Mouse (Mus musculus) kidney, postnatal 0 days (tissue): ENCODE data around the gene Abcb9. TPM values are rescaled to one million over a fixed set of nuclear protein-coding genes. Genes with fewer than 3 reads are reported as not detected.

Experiments
- ATAC-seq: fragments of 200-750 bp; cut with Nextera tagmentation; replicated peaks from 2 replicates; pipeline ENCODE4 v1.8.0; 2017; ENCODE audit warnings: low read depth, moderate number of reproducible peaks, moderate TSS enrichment, moderate library complexity; ENCODE audit not compliant: low FRiP score
- DNase-seq: peaks from one replicate; pipeline ENCODE4 v3.0.0-alpha.2; 2016; ENCODE audit warnings: low spot score
- H3K27ac ChIP-seq: fragments of 300-500 bp; sonication (generic); 2 replicates; pipeline ENCODE4 v1.5.1; 2014; ENCODE audit warnings: mild to moderate bottlenecking
- H3K27me3 ChIP-seq: fragments of 300-500 bp; sonication (generic); 2 replicates; pipeline ENCODE4 v1.6.1; 2014; ENCODE audit warnings: low read length, mixed read lengths; ENCODE audit not compliant: insufficient read depth
- H3K36me3 ChIP-seq: fragments of 300-500 bp; sonication (generic); 2 replicates; pipeline ENCODE4 v1.6.1; 2014; ENCODE audit warnings: low read length, mixed read lengths; ENCODE audit not compliant: insufficient read depth
- H3K4me1 ChIP-seq: fragments of 300-500 bp; sonication (generic); replicated peaks from 2 replicates; pipeline ENCODE4 v1.6.1; 2014; ENCODE audit warnings: antibody characterized with exemption, low read length, mixed read lengths; ENCODE audit not compliant: insufficient read depth
- H3K4me2 ChIP-seq: fragments of 300-500 bp; sonication (generic); 2 replicates; pipeline ENCODE4 v1.6.1; 2014; ENCODE audit warnings: mild to moderate bottlenecking, low read length, moderate library complexity, mixed read lengths
- H3K4me3 ChIP-seq: fragments of 300-500 bp; sonication (generic); replicated peaks from 2 replicates; pipeline ENCODE4 v1.5.1; 2014; ENCODE audit warnings: low read depth, low read length
- H3K9ac ChIP-seq: fragments of 300-500 bp; sonication (generic); 2 replicates; pipeline ENCODE4 v1.6.1; 2014; ENCODE audit warnings: low read depth, low read length
- H3K9me3 ChIP-seq: fragments of 300-500 bp; sonication (generic); replicated peaks from 2 replicates; pipeline ENCODE4 v1.6.1; 2016; ENCODE audit warnings: low read length, inconsistent platforms, mixed read lengths
- CTCF ChIP-seq: IDR thresholded peaks from 2 replicates; pipeline ENCODE4 v1.5.1; 2016; ENCODE audit warnings: antibody characterized with exemption, low read depth, mild to moderate bottlenecking, moderate library complexity
- WGBS: fragments of 180-500 bp; shearing (Covaris S2); extraction: QIAGEN DNeasy Blood & Tissue Kit; methylation state at CpG from one replicate; pipeline ENCODE4 v1.1.7; 2014; 5-methylcytosine and 5-hydroxymethylcytosine counted together
- polyA plus RNA-seq: library from polyadenylated mRNA; unstranded; fragments of >200 nt; fragmentation: Nextera tagmentation; extraction: Ambion mirVana; gene quantifications from 2 replicates; pipeline ENCODE4 v1.2.1, GENCODE M21; 2015

The Abcb9 gene
- 3.3 TPM in 2 replicates for polyA plus RNA-seq

DNA sequence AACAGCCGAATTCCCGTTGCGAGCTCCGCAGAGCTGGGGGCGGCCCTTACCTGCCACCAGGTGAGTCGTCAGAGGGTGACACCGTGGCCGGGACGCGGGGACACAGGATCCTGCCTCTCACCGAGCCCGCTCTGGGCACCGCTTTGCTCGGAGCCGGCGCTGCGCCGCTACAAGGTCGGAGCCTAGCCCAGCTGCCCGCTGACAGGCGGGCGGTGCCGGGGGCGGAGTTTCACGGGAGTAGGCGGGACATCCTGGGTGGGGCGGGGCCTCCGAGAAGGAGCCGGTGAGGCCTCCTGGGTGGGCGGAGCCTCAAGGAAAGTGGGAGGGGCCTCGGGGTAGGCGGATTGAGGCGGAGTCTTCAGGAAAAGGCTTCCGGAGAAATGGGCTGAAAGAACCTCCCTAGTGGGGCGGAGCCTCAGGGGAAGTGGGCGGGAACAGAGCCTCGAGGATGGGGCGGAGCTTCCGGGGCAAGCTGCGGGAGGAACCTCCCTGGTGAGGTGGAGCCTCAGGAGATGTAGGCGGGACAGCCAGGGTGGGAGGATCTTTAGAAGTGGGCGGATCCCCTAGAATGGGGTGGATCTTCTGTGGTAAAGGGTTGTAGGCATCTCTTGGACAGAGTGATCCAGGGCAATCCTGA, at the start of gene Abcb9:
Gene Abcb9, minus strand, starts transcription at position 203 of the 637 bp plus-strand sequence.
- peak within 1 kb of the TSS; percentile 84 for H3K4me2 ChIP-seq
- no peak for TF ChIP-seq CTCF
- DNase-seq (peak; percentile 96), ATAC-seq (peak; percentile 88)
- no peaks in the 10 kb centered on the region for H3K27me3 ChIP-seq
- H3K9me3 ChIP-seq = no peaks in the 10 kb centered on the region
- H3K9ac ChIP-seq = peak within 1 kb of the TSS; percentile 63
- no peak within 1 kb of the TSS for H3K27ac ChIP-seq
- H3K4me1 ChIP-seq = 0 out of 2 replicates have a peak, but pooled peaks cover 6% of the 10 kb centered on the region
- WGBS = 2% methylated on average over 42 of the region's 42 CpGs
- no peaks in the 10 kb centered on the region for H3K36me3 ChIP-seq
- peak within 1 kb of the TSS; percentile 41 for H3K4me3 ChIP-seq

DNA sequence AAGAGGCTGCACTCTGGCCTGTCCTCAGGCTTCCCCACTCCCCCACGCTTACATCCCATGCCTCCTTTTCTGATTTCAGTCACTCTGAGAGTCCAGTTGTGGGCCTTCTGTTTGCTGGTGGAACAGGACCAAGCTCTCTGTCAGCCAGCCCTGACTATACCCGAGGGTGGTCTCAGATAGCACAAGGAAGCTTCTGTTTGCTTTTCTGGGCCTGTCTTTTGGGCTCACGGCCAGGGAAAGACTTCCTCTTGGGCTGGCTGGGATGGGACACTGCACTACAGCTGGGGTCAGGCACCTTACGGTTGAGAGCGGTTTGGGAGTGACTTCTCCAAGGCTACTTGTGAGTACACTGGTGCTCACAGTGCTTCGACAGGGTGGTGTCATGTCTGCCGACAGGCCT, 42.5 kb upstream of the Abcb9 start:
- Histone ChIP-seq H3K4me1 (no peaks in the 10 kb centered on the region), H3K36me3 (peaks cover 6% of the 10 kb centered on the region; the same call in 1 of the 2 replicates), H3K27me3 (no peaks in the 10 kb centered on the region), H3K9me3 (no peaks in the 10 kb centered on the region), H3K9ac (no peak overlapping the region), H3K4me3 (no peak overlapping the region), H3K4me2 (no peak overlapping the region), H3K27ac (no peak overlapping the region)
- DNase-seq (no peak), ATAC-seq (no peak)
- WGBS = 64% methylated on average over 7 of the region's 7 CpGs
- no peak for TF ChIP-seq CTCF

DNA sequence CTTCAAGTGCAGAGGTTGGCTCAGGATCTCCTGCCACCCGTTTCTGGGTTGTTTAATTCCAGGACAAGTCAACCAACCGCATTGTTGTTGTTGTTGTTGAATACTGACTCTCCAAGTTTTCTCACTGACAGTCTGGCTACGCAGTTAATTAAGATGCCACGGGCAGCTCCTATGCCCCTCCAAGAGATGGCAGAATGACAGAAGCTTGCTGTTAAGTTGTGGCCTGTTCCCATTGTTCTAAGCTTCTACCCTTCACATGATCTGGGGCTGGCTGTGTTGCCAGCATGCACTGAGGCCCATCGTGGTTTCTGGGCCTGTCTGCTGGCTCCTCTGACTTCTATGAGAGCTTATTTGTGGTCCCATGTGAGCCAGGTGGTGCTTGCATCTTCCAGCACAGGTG, 38.7 kb upstream of the Abcb9 start:
- Histone ChIP-seq H3K36me3 (peaks cover 10% of the 10 kb centered on the region; the same call in 1 of the 2 replicates), H3K4me2 (no peak overlapping the region), H3K27me3 (no peaks in the 10 kb centered on the region), H3K4me1 (no peaks in the 10 kb centered on the region), H3K27ac (no peak overlapping the region), H3K9me3 (no peaks in the 10 kb centered on the region), H3K9ac (no peak overlapping the region), H3K4me3 (no peak overlapping the region)
- no peak for TF ChIP-seq CTCF
- ATAC-seq (no peak), DNase-seq (no peak)
- 85% methylated on average over 5 of the region's 5 CpGs for WGBS

DNA sequence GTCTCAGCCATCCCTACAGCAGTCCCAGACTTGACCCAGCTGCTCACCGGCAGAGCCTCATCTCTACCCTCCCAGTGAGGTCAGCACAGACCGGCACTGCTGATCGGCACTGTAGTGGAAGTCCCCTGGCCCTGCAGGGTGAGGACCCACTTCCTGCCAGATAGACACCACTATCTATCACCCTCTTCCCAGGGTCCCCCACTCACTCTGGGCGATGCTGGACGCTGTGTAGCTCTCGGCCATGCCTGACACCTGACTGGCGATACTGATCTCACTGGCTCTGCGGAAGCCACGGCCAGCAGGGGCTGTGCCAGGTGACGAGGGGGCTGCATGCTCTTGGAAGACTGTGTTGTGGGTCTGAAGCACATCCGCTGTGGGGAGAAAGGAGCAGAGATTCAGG, 29.5 kb upstream of the Abcb9 start:
- Histone ChIP-seq H3K9ac (no peak overlapping the region), H3K27ac (no peak overlapping the region), H3K4me1 (no peaks in the 10 kb centered on the region), H3K4me2 (no peak overlapping the region), H3K27me3 (no peaks in the 10 kb centered on the region), H3K9me3 (no peaks in the 10 kb centered on the region), H3K36me3 (0 out of 2 replicates have a peak, but pooled peaks cover 25% of the 10 kb centered on the region), H3K4me3 (no peak overlapping the region)
- no peak for ATAC-seq
- 90% methylated on average over 11 of the region's 11 CpGs for WGBS
- no peak for TF ChIP-seq CTCF
- DNase-seq = no peak

DNA sequence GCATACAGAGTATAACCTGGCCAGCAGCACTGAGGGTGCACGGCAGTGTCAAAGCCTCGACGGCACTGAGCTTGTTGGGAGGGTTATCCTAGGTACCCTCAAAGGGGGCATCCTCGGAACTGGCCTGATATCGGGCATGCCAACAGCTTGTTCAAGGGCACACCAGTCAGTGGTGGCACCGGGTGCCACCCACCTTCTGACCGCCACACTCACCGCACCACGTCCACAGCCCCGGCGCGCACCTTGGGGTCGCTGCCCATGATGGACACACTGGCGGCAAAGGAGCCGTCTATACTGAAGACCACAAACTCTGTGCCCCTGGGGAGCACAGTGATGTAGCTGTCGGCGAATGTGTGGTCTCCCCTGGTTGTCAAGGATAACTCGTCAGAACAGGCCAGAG, 26.8 kb upstream of the Abcb9 start:
- ATAC-seq (no peak), DNase-seq (no peak)
- Histone ChIP-seq H3K9me3 (no peaks in the 10 kb centered on the region), H3K27me3 (no peaks in the 10 kb centered on the region), H3K9ac (no peak overlapping the region), H3K36me3 (0 out of 2 replicates have a peak, but pooled peaks cover 21% of the 10 kb centered on the region), H3K4me1 (no peaks in the 10 kb centered on the region), H3K4me3 (no peak overlapping the region), H3K4me2 (no peak overlapping the region), H3K27ac (no peak overlapping the region)
- TF ChIP-seq CTCF = no peak
- 92% methylated on average over 18 of the region's 18 CpGs for WGBS

DNA sequence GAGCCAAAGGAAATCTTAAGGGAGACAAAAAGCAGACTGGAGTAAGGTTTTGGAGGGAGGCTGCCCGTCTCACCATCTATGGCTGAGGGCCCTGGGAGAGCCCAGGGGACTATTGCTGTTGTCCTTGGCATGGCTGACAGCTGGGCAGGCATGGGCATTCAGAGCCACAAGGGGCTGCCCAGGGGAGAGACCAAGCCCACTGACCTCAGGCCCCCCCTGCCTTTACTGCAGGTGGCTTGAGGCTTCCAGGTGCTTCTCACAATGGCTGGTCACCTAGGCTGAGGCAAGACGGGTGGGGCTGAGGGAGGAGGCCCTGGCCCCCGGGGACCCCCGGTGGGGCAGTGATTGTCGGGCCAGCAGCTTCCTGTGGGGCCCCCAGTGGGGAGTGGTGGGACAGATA, 23.6 kb upstream of the Abcb9 start:
- Histone ChIP-seq H3K27me3 (no peaks in the 10 kb centered on the region), H3K36me3 (0 out of 2 replicates have a peak, but pooled peaks cover 17% of the 10 kb centered on the region), H3K9me3 (no peaks in the 10 kb centered on the region), H3K27ac (no peak overlapping the region), H3K4me3 (no peak overlapping the region), H3K4me1 (0 out of 2 replicates have a peak, but pooled peaks cover 6% of the 10 kb centered on the region), H3K9ac (no peak overlapping the region), H3K4me2 (no peak overlapping the region)
- TF ChIP-seq CTCF = no peak
- DNase-seq = no peak
- no peak for ATAC-seq
- WGBS = 67% methylated on average over 5 of the region's 5 CpGs
